Mouse (Mus musculus) kidney, embryonic 16.5 days (tissue): Measurements from ENCODE around the gene Gm6096. TPM values are rescaled to one million over a fixed set of nuclear protein-coding genes. Genes with fewer than 3 reads are reported as not detected.
A peak's percentile ranks its signal among the peaks of the same experiment; 100 is the strongest.

Experiments used
- ATAC-seq: fragments of 200-750 bp; cut with Nextera tagmentation; 2 replicates; pipeline ENCODE4 v1.8.0; 2017; ENCODE audit warnings: moderate TSS enrichment; ENCODE audit not compliant: low FRiP score, low TSS enrichment
- H3K27ac ChIP-seq: fragments of 300-500 bp; sonication (generic); 2 replicates; pipeline ENCODE4 v1.5.1; 2014; ENCODE audit warnings: low read length
- H3K27me3 ChIP-seq: fragments of 300-500 bp; sonication (generic); 2 replicates; pipeline ENCODE4 v1.6.1; 2014; ENCODE audit warnings: low read length, control low read depth, mixed read lengths; ENCODE audit not compliant: insufficient read depth
- H3K36me3 ChIP-seq: fragments of 300-500 bp; sonication (generic); 2 replicates; pipeline ENCODE4 v1.6.1; 2014; ENCODE audit warnings: low read length, control low read depth, mixed read lengths; ENCODE audit not compliant: insufficient read depth
- H3K4me1 ChIP-seq: fragments of 300-500 bp; sonication (generic); 2 replicates; pipeline ENCODE4 v1.6.1; 2014; ENCODE audit warnings: low read length, control low read depth, mixed read lengths; ENCODE audit not compliant: insufficient read depth
- H3K4me2 ChIP-seq: fragments of 300-500 bp; sonication (generic); replicated peaks from 2 replicates; pipeline ENCODE4 v1.6.1; 2014; ENCODE audit warnings: low read depth, low read length
- H3K4me3 ChIP-seq: fragments of 300-500 bp; sonication (generic); 2 replicates; pipeline ENCODE4 v1.5.1; 2014; ENCODE audit warnings: mild to moderate bottlenecking, low read length
- H3K9ac ChIP-seq: fragments of 300-500 bp; sonication (generic); replicated peaks from 2 replicates; pipeline ENCODE4 v1.6.1; 2014; ENCODE audit warnings: low read length
- H3K9me3 ChIP-seq: fragments of 300-500 bp; sonication (generic); 2 replicates; pipeline ENCODE4 v1.6.1; 2016; ENCODE audit warnings: low read length, control low read depth
- WGBS: fragments of 180-500 bp; shearing (Covaris S2); extraction: QIAGEN DNeasy Blood & Tissue Kit; methylation state at CpG from one replicate; pipeline ENCODE4 v1.1.7; 2014; 5-methylcytosine and 5-hydroxymethylcytosine counted together
- polyA plus RNA-seq: library from polyadenylated mRNA; unstranded; fragments of >200 nt; fragmentation: Nextera tagmentation; extraction: Ambion mirVana; gene quantifications from 2 replicates; pipeline ENCODE4 v1.2.1, GENCODE M21; 2015

Gm6096 gene
- polyA plus RNA-seq, 1 experiment from 2014 or later = 0.45 TPM

GRCm38 (mm10) chr7:34222340-34222739 lies 28.5 kb upstream of the Gm6096 start:
- no peak overlapping the region for H3K4me3 ChIP-seq
- H3K9me3 ChIP-seq = no peaks in the 10 kb centered on the region

GRCm38 (mm10) chr7:34224308-34224707 lies 26.5 kb upstream of the Gm6096 start:
- Histone ChIP-seq H3K4me3 (no peak overlapping the region), H3K9me3 (no peaks in the 10 kb centered on the region), H3K4me1 (peaks cover 27% of the 10 kb centered on the region), H3K27me3 (no peaks in the 10 kb centered on the region), H3K4me2 (no peak overlapping the region), H3K36me3 (peaks cover 83% of the 10 kb centered on the region), H3K9ac (no peak overlapping the region), H3K27ac (no peak overlapping the region)
- no peak for ATAC-seq
- WGBS = 86% methylated on average over 6 of the region's 6 CpGs

More at GRCm38 (mm10) chr7:34222340-34222739, 28.5 kb upstream of the Gm6096 start:
- Histone ChIP-seq H3K4me1 (peaks cover 8% of the 10 kb centered on the region; the same call in 1 of the 2 replicates), H3K36me3 (peaks cover 94% of the 10 kb centered on the region), H3K9ac (no peak overlapping the region), H3K27ac (no peak overlapping the region), H3K27me3 (no peaks in the 10 kb centered on the region), H3K4me2 (no peak overlapping the region)
- WGBS = 93% methylated on average over 10 of the region's 10 CpGs
- no peak for ATAC-seq

- peaks cover 33% of the 10 kb centered on the region for H3K4me1 ChIP-seq
- no peak for ATAC-seq
Measured at GRCm38 (mm10) chr7:34226086-34226485, 24.8 kb upstream of the Gm6096 start.

GRCm38 (mm10) chr7:34226846-34227245 lies 24.0 kb upstream of the Gm6096 start:
- H3K4me1 ChIP-seq = peaks cover 33% of the 10 kb centered on the region
- WGBS = 88% methylated on average over 12 of the region's 12 CpGs
- no peak overlapping the region for H3K27ac ChIP-seq
- no peaks in the 10 kb centered on the region for H3K9me3 ChIP-seq
- H3K36me3 ChIP-seq = peaks cover 57% of the 10 kb centered on the region
- H3K27me3 ChIP-seq = no peaks in the 10 kb centered on the region
- no peak for ATAC-seq
- no peak overlapping the region for H3K4me3 ChIP-seq
- H3K9ac ChIP-seq = no peak overlapping the region
- H3K4me2 ChIP-seq = no peak overlapping the region

More at GRCm38 (mm10) chr7:34226086-34226485, 24.8 kb upstream of the Gm6096 start:
- no peak overlapping the region for H3K27ac ChIP-seq
- no peak overlapping the region for H3K9ac ChIP-seq
- no peak overlapping the region for H3K4me2 ChIP-seq
- H3K36me3 ChIP-seq = peaks cover 65% of the 10 kb centered on the region
- no peak overlapping the region for H3K4me3 ChIP-seq
- H3K27me3 ChIP-seq = no peaks in the 10 kb centered on the region
- WGBS = 73% methylated on average over 8 of the region's 8 CpGs
- no peaks in the 10 kb centered on the region for H3K9me3 ChIP-seq

- peak overlapping the region; percentile 90 for H3K9ac ChIP-seq
- 40% methylated on average over 9 of the region's 9 CpGs for WGBS
- no peak for ATAC-seq
Measured at GRCm38 (mm10) chr7:34228641-34229040, 22.2 kb upstream of the Gm6096 start.

GRCm38 (mm10) chr7:34229153-34229552 lies 21.7 kb upstream of the Gm6096 start:
- peaks cover 42% of the 10 kb centered on the region for H3K4me1 ChIP-seq
- 19% methylated on average over 5 of the region's 5 CpGs for WGBS
- peak overlapping the region; percentile 90 for H3K9ac ChIP-seq
- peak overlapping the region; percentile 70 for H3K4me2 ChIP-seq
- H3K9me3 ChIP-seq = no peaks in the 10 kb centered on the region
- H3K36me3 ChIP-seq = peaks cover 35% of the 10 kb centered on the region
- no peaks in the 10 kb centered on the region for H3K27me3 ChIP-seq
- peak overlapping the region; percentile 79 for H3K4me3 ChIP-seq
- peak overlapping the region; percentile 94; the same call in 1 of the 2 replicates for H3K27ac ChIP-seq
- no peak for ATAC-seq

More at GRCm38 (mm10) chr7:34228641-34229040, 22.2 kb upstream of the Gm6096 start:
- Histone ChIP-seq H3K4me3 (peak overlapping the region; percentile 79), H3K27ac (no peak overlapping the region), H3K27me3 (no peaks in the 10 kb centered on the region), H3K4me2 (peak overlapping the region; percentile 70), H3K9me3 (no peaks in the 10 kb centered on the region), H3K36me3 (peaks cover 40% of the 10 kb centered on the region), H3K4me1 (peaks cover 42% of the 10 kb centered on the region)

GRCm38 (mm10) chr7:34229691-34230111 lies 21.1 kb upstream of the Gm6096 start:
- Histone ChIP-seq H3K9ac (peak overlapping the region; percentile 90), H3K4me3 (peak overlapping the region; percentile 79), H3K4me2 (peak overlapping the region; percentile 70), H3K27me3 (no peaks in the 10 kb centered on the region), H3K27ac (peak overlapping the region; percentile 94), H3K9me3 (no peaks in the 10 kb centered on the region), H3K36me3 (peaks cover 30% of the 10 kb centered on the region), H3K4me1 (peaks cover 44% of the 10 kb centered on the region)
- peak; percentile 53 for ATAC-seq
- WGBS = under 1% methylated on average over 19 of the region's 19 CpGs

- H3K4me1 ChIP-seq = peaks cover 48% of the 10 kb centered on the region
- H3K9ac ChIP-seq = peak within 1 kb of the TSS; percentile 90
- no peaks in the 10 kb centered on the region for H3K9me3 ChIP-seq
- WGBS = 0% methylated on average over 29 of the region's 39 CpGs
- peaks cover 27% of the 10 kb centered on the region for H3K36me3 ChIP-seq
- peak within 1 kb of the TSS; percentile 79 for H3K4me3 ChIP-seq
- peak; percentile 80 for ATAC-seq
- no peaks in the 10 kb centered on the region for H3K27me3 ChIP-seq
- H3K4me2 ChIP-seq = peak within 1 kb of the TSS; percentile 70
- H3K27ac ChIP-seq = peak within 1 kb of the TSS; percentile 94
Measured at GRCm38 (mm10) chr7:34230116-34230515, 20.7 kb upstream of the Gm6096 start, which contains the start of gene Gpi1. TSS of gene Gpi1 (minus strand) at chr7:34230336.

GRCm38 (mm10) chr7:34232785-34233725 lies 17.8 kb upstream of the Gm6096 start:
- H3K4me2 ChIP-seq = peak overlapping the region; percentile 61
- peaks cover 33% of the 10 kb centered on the region for H3K4me1 ChIP-seq
- H3K4me3 ChIP-seq = peak overlapping the region; percentile 54
- peak overlapping the region; percentile 74 for H3K9ac ChIP-seq
- no peak for ATAC-seq
- H3K36me3 ChIP-seq = peaks cover 20% of the 10 kb centered on the region
- 46% methylated on average over 7 of the region's 7 CpGs for WGBS
- peak overlapping the region; percentile 95 for H3K27ac ChIP-seq
- no peaks in the 10 kb centered on the region for H3K27me3 ChIP-seq
- H3K9me3 ChIP-seq = no peaks in the 10 kb centered on the region
